Mouse (Mus musculus) spleen, adult 12 weeks (tissue): Measurements from ENCODE around the gene Pycr2.
A peak's percentile ranks its signal among the peaks of the same experiment; 100 is the strongest.
"Not testable (repeated sequence)": the region's sequence is repeated elsewhere in the genome, so short reads cannot be mapped to it uniquely, and the experiment has no call there.

Experiments
- DNase-seq: peaks from one replicate; pipeline ENCODE4 v3.0.0; 2022; ENCODE audit warnings: low spot score

Pycr2 gene

GRCm38 (mm10) chr1:180905876-180906275 is 1.8 kb downstream of the Pycr2 start:
- no peak for DNase-seq

GRCm38 (mm10) chr1:180906461-180907147 is 2.5 kb downstream of the Pycr2 start:
- no peak for DNase-seq

- no peak for DNase-seq
Observed at GRCm38 (mm10) chr1:180911138-180911537, 7.0 kb downstream of the Pycr2 start.

GRCm38 (mm10) chr1:180911653-180912287 is 7.7 kb downstream of the Pycr2 start:
- no peak for DNase-seq

GRCm38 (mm10) chr1:180912792-180913191 is 8.7 kb downstream of the Pycr2 start:
- DNase-seq, result no peak

GRCm38 (mm10) chr1:180913797-180914196 is 9.7 kb downstream of the Pycr2 start:
- no peak for DNase-seq

- DNase-seq, result no peak
Observed at GRCm38 (mm10) chr1:180916425-180916824, 12.3 kb downstream of the Pycr2 start.

GRCm38 (mm10) chr1:180917053-180917452 is 13.0 kb downstream of the Pycr2 start:
- no peak for DNase-seq

- no peak for DNase-seq
Observed at GRCm38 (mm10) chr1:180919686-180920085, 15.6 kb downstream of the Pycr2 start.

- DNase-seq, result peak; percentile 51
Observed at GRCm38 (mm10) chr1:180922273-180923048, 18.4 kb downstream of the Pycr2 start.

- no peak for DNase-seq
Observed at GRCm38 (mm10) chr1:180924737-180925136, 20.6 kb downstream of the Pycr2 start.

GRCm38 (mm10) chr1:180926286-180926685 is 22.2 kb downstream of the Pycr2 start:
- DNase-seq, result no peak

- no peak for DNase-seq
Observed at GRCm38 (mm10) chr1:180929599-180929998, 25.5 kb downstream of the Pycr2 start.

- DNase-seq, result no peak
Observed at GRCm38 (mm10) chr1:180931106-180931505, 27.0 kb downstream of the Pycr2 start.

GRCm38 (mm10) chr1:180933659-180934058 is 29.6 kb downstream of the Pycr2 start:
- DNase-seq, result no peak

GRCm38 (mm10) chr1:180934467-180935419 is 30.6 kb downstream of the Pycr2 start, which contains the start of gene Lefty1:
Gene Lefty1, plus strand, starts transcription at chr1:180935022.
- DNase-seq, result no peak

- DNase-seq, result peak; percentile 64
Observed at GRCm38 (mm10) chr1:180936610-180937398, 32.7 kb downstream of the Pycr2 start.

- not testable (repeated sequence) for DNase-seq
Observed at GRCm38 (mm10) chr1:180937631-180938030, 33.5 kb downstream of the Pycr2 start.

- DNase-seq, result not testable (repeated sequence)
Observed at GRCm38 (mm10) chr1:180938781-180939180, 34.7 kb downstream of the Pycr2 start.

- no peak for DNase-seq
Observed at GRCm38 (mm10) chr1:180940776-180941460, 36.8 kb downstream of the Pycr2 start.
